Mouse (Mus musculus): ENCODE data around the gene Rac2. TPM values are rescaled to one million over a fixed set of nuclear protein-coding genes. Genes with fewer than 3 reads are reported as not detected.

Rac2 gene
- polyA plus RNA-seq, 1 experiment: 1,833 TPM

GRCm38 (mm10) chr15:78530141-78530540 lies 42.4 kb downstream of the Rac2 start:
- no peak overlapping the region for H3K27ac ChIP-seq (ENCODE audit: control insufficient read depth, insufficient read depth, low read length)
- whole genome bisulfite sequencing: 96% methylated on average over 3 of the region's 3 CpGs
- no peak for DNase-seq

DNA sequence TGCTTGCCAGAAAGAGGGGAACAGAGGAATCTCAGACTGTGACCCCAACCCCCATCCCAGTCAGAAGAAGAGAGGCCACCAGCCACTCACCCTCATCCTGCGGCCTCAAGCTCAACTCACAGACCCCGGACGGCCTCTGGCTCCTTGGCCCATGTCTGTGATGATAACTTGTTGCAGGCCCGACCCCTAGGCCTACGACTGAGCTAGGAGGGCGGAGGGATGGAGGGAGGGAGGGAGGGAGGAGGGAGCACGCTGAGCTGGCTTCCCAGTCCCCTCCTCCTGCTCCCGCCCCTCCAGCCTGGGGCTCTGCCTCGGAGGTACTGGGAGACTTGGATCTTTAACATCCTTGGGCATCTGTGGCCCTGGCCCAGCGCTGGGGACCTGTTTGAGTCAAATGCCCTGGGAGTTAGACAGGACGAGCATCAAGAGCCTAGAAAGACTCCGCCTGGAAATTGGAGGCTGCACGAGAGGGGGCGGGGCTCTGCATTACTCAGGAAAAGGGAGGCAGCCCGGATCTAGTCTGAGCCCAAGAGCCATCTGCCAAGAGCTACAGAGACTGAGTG lies 43.1 kb downstream of the Rac2 start:
- Histone ChIP-seq H3K27me3 (ENCODE audit: control insufficient read depth, insufficient read depth, low read length) (no peaks in the 10 kb centered on the region), H3K4me3 (ENCODE audit: control insufficient read depth, insufficient read depth, low read length) (no peak overlapping the region), H3K36me3 (ENCODE audit: control insufficient read depth, insufficient read depth, low read length) (no peaks in the 10 kb centered on the region), H3K27ac (ENCODE audit: control insufficient read depth, insufficient read depth, low read length) (no peak overlapping the region), H3K4me1 (replicated peaks; ENCODE audit: control insufficient read depth, insufficient read depth, low read length) (peaks cover 21% of the 10 kb centered on the region)
- 76% methylated on average over 15 of the region's 15 CpGs for WGBS
- TF ChIP-seq CTCF (IDR thresholded peaks at IDR 0.05; ENCODE audit: borderline replicate concordance, control insufficient read depth, extremely low read depth, insufficient read depth, low read length, poor library complexity) (no peak), POLR2A (IDR thresholded peaks at IDR 0.05; ENCODE audit: control insufficient read depth, extremely low read depth, insufficient read depth, low read length, poor library complexity) (no peak)
- no peak for DNase-seq

More at GRCm38 (mm10) chr15:78530141-78530540, 42.4 kb downstream of the Rac2 start:
- H3K4me3 ChIP-seq (ENCODE audit: control insufficient read depth, insufficient read depth, low read length): no peak overlapping the region
- H3K4me1 ChIP-seq (replicated peaks; ENCODE audit: control insufficient read depth, insufficient read depth, low read length): peaks cover 21% of the 10 kb centered on the region
- no peaks in the 10 kb centered on the region for H3K27me3 ChIP-seq (ENCODE audit: control insufficient read depth, insufficient read depth, low read length)
- H3K36me3 ChIP-seq (ENCODE audit: control insufficient read depth, insufficient read depth, low read length): no peaks in the 10 kb centered on the region
- TF ChIP-seq POLR2A (IDR thresholded peaks at IDR 0.05; ENCODE audit: control insufficient read depth, extremely low read depth, insufficient read depth, low read length, poor library complexity): no peak

DNA sequence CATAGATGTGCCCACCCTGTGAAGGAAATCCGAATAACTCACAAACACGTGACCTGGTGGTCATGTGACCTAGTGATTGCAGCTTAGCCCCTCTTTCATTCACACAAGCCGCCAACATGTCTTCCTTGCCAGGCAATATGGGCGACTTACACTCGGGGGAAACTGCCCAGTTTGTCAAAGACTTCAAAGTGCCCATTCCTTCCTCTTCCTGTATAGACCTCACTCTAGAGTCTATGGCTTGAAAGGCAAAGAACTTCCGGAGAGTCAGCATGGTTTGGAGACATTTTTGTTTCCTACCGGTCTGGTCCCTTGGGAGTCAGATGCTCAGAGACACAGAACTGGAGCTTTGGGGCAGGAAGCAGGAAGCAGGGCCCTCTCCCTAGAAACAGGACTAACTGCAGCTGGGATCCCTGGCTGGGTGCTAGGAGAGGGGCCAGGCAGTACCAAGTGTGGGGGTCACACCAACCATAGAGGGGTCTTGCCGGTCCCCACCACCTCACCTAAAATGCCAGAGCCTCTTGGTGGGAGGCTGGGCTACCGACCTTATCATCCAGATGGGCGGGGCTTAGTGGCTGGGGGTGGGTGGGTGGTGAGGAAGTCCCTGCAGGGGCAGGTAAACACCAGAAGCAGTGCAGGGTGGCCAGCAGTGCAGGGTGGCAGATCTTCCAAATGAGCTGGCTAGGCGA lies 43.7 kb downstream of the Rac2 start:
- H3K4me1 ChIP-seq (replicated peaks; ENCODE audit: control insufficient read depth, insufficient read depth, low read length): peaks cover 21% of the 10 kb centered on the region
- no peak for TF ChIP-seq POLR2A (IDR thresholded peaks at IDR 0.05; ENCODE audit: control insufficient read depth, extremely low read depth, insufficient read depth, low read length, poor library complexity)
- TF ChIP-seq CTCF (IDR thresholded peaks at IDR 0.05; ENCODE audit: borderline replicate concordance, control insufficient read depth, extremely low read depth, insufficient read depth, low read length, poor library complexity): no peak
- no peak for DNase-seq
- H3K27ac ChIP-seq (ENCODE audit: control insufficient read depth, insufficient read depth, low read length): peak overlapping the region; percentile 41; the same call in 1 of the 2 replicates
- H3K36me3 ChIP-seq (ENCODE audit: control insufficient read depth, insufficient read depth, low read length): no peaks in the 10 kb centered on the region
- 26% methylated on average over 11 of the region's 11 CpGs for WGBS
- H3K4me3 ChIP-seq (ENCODE audit: control insufficient read depth, insufficient read depth, low read length): no peak overlapping the region
- no peaks in the 10 kb centered on the region for H3K27me3 ChIP-seq (ENCODE audit: control insufficient read depth, insufficient read depth, low read length)

GRCm38 (mm10) chr15:78527973-78528372 lies 44.6 kb downstream of the Rac2 start:
- WGBS: 21% methylated on average over 7 of the region's 7 CpGs
- DNase-seq: peak; percentile 44
- Histone ChIP-seq H3K27me3 (ENCODE audit: control insufficient read depth, insufficient read depth, low read length) (no peaks in the 10 kb centered on the region), H3K27ac (ENCODE audit: control insufficient read depth, insufficient read depth, low read length) (no peak overlapping the region; the same call in 1 of the 2 replicates), H3K4me3 (ENCODE audit: control insufficient read depth, insufficient read depth, low read length) (no peak overlapping the region), H3K36me3 (ENCODE audit: control insufficient read depth, insufficient read depth, low read length) (no peaks in the 10 kb centered on the region), H3K4me1 (replicated peaks; ENCODE audit: control insufficient read depth, insufficient read depth, low read length) (peaks cover 21% of the 10 kb centered on the region)
- no peak for TF ChIP-seq POLR2A (IDR thresholded peaks at IDR 0.05; ENCODE audit: control insufficient read depth, extremely low read depth, insufficient read depth, low read length, poor library complexity)
- TF ChIP-seq CTCF (IDR thresholded peaks at IDR 0.05; ENCODE audit: borderline replicate concordance, control insufficient read depth, extremely low read depth, insufficient read depth, low read length, poor library complexity): no peak

DNA sequence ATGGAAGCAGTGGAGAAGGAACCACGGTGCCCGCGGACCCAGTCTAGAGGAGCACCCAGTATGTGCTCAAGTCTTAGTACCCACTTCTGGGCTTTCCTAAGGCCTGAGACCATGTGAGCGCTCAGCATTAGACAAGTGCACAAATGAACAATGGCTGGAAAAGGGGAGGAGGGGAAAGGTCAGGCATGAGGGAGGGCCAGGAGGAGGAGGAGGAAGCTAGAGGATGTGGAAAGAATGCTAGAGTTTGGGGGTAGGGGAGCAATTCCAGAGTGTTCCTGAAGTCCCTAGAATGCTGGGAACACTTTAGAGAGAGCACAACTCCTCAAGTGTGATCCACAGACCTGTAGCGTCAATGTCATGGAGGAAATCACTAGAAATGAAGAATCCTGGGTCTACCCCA lies 48.4 kb downstream of the Rac2 start:
- no peaks in the 10 kb centered on the region for H3K36me3 ChIP-seq (ENCODE audit: control insufficient read depth, insufficient read depth, low read length)
- no peak for DNase-seq
- H3K4me1 ChIP-seq (replicated peaks; ENCODE audit: control insufficient read depth, insufficient read depth, low read length): peaks cover 17% of the 10 kb centered on the region
- no peak for TF ChIP-seq CTCF (IDR thresholded peaks at IDR 0.05; ENCODE audit: borderline replicate concordance, control insufficient read depth, extremely low read depth, insufficient read depth, low read length, poor library complexity)
- no peak for TF ChIP-seq POLR2A (IDR thresholded peaks at IDR 0.05; ENCODE audit: control insufficient read depth, extremely low read depth, insufficient read depth, low read length, poor library complexity)
- H3K27ac ChIP-seq (ENCODE audit: control insufficient read depth, insufficient read depth, low read length): no peak overlapping the region
- H3K4me3 ChIP-seq (ENCODE audit: control insufficient read depth, insufficient read depth, low read length): no peak overlapping the region
- H3K27me3 ChIP-seq (ENCODE audit: control insufficient read depth, insufficient read depth, low read length): no peaks in the 10 kb centered on the region
- 98% methylated on average over 5 of the region's 5 CpGs for WGBS

GRCm38 (mm10) chr15:78521892-78522291 lies 50.7 kb downstream of the Rac2 start:
- no peak for DNase-seq
- no peaks in the 10 kb centered on the region for H3K36me3 ChIP-seq (ENCODE audit: control insufficient read depth, insufficient read depth, low read length)
- peaks cover 13% of the 10 kb centered on the region for H3K4me1 ChIP-seq (replicated peaks; ENCODE audit: control insufficient read depth, insufficient read depth, low read length)
- WGBS: 58% methylated on average over 6 of the region's 6 CpGs
- H3K27me3 ChIP-seq (ENCODE audit: control insufficient read depth, insufficient read depth, low read length): no peaks in the 10 kb centered on the region
- H3K27ac ChIP-seq (ENCODE audit: control insufficient read depth, insufficient read depth, low read length): no peak overlapping the region
- H3K4me3 ChIP-seq (ENCODE audit: control insufficient read depth, insufficient read depth, low read length): no peak overlapping the region
- TF ChIP-seq POLR2A (IDR thresholded peaks at IDR 0.05; ENCODE audit: control insufficient read depth, extremely low read depth, insufficient read depth, low read length, poor library complexity) (no peak), CTCF (IDR thresholded peaks at IDR 0.05; ENCODE audit: borderline replicate concordance, control insufficient read depth, extremely low read depth, insufficient read depth, low read length, poor library complexity) (no peak)

Measured in thymus, adult 2 months (tissue).